45 mouse cellular contexts compared by ENCODE assay signal in genomic region chr1:182775576-182775975, GRCm38 (mm10). TPM values are rescaled to one million over a fixed set of nuclear protein-coding genes. Genes with fewer than 3 reads are reported as not detected.
"Had no signal": no experiment of that assay in that cellular context is flagged by ENCODE, and none has a peak within 500 bp of the region (broad histone marks: within the 10 kb centered on the region; RNA-seq: fewer than 3 reads in every experiment).

No protein-coding gene starts in this region.

- DNase-seq: left cerebral cortex, postnatal 4 days; liver; liver, embryonic 13.5 days; liver, postnatal 0 days; lung, adult 18-20 months; lung, adult 2 months; lung, embryonic 14.5 days; lung, postnatal 10 days; lung, postnatal 14 days; lung, postnatal 36 days; lung, postnatal 4 days; midbrain, embryonic 14.5 days had no signal

- H3K36me3 ChIP-seq: limb, embryonic 10.5 days; limb, embryonic 12.5 days; limb, embryonic 13.5 days; limb, embryonic 15.5 days; liver, embryonic 12.5 days; liver, embryonic 13.5 days; liver, embryonic 15.5 days; lung, embryonic 15.5 days; midbrain, embryonic 12.5 days; midbrain, embryonic 15.5 days; neural tube, embryonic 12.5 days had no signal

- ATAC-seq: liver, embryonic 12.5 days; liver, postnatal 0 days; lung, postnatal 0 days; midbrain, embryonic 13.5 days; midbrain, embryonic 15.5 days; midbrain, embryonic 16.5 days had no signal

- H3K9me3 ChIP-seq: limb, embryonic 10.5 days; limb, embryonic 12.5 days; limb, embryonic 13.5 days; limb, embryonic 15.5 days; liver, embryonic 12.5 days; liver, embryonic 13.5 days; liver, embryonic 15.5 days; lung, embryonic 15.5 days; midbrain, embryonic 10.5 days; midbrain, embryonic 12.5 days; midbrain, embryonic 13.5 days; midbrain, embryonic 15.5 days; neural tube, embryonic 12.5 days; neural tube, embryonic 13.5 days had no signal

- H3K9ac ChIP-seq: limb, embryonic 12.5 days; limb, embryonic 13.5 days; limb, embryonic 15.5 days; liver, embryonic 12.5 days; liver, embryonic 13.5 days; liver, embryonic 14.5 days; liver, embryonic 15.5 days; liver, postnatal 0 days; lung, embryonic 14.5 days; lung, embryonic 15.5 days; midbrain, embryonic 12.5 days; midbrain, embryonic 13.5 days; midbrain, embryonic 15.5 days; neural tube, embryonic 12.5 days; neural tube, embryonic 13.5 days had no signal

- H3K4me3 ChIP-seq: limb, embryonic 10.5 days; limb, embryonic 12.5 days; limb, embryonic 13.5 days; limb, embryonic 15.5 days; liver, embryonic 12.5 days; liver, embryonic 13.5 days; liver, embryonic 15.5 days; lung, embryonic 15.5 days; megakaryocyte, embryonic 14.5 days; midbrain, embryonic 10.5 days; midbrain, embryonic 12.5 days; midbrain, embryonic 13.5 days; midbrain, embryonic 15.5 days; myocyte; neural tube, embryonic 12.5 days; neural tube, embryonic 13.5 days had no signal

- H3K4me2 ChIP-seq: limb, embryonic 12.5 days; limb, embryonic 13.5 days; limb, embryonic 15.5 days; liver, embryonic 11.5 days; liver, embryonic 12.5 days; liver, embryonic 13.5 days; liver, embryonic 15.5 days; lung, embryonic 14.5 days; lung, embryonic 15.5 days; midbrain, embryonic 11.5 days; midbrain, embryonic 12.5 days; midbrain, embryonic 13.5 days; midbrain, embryonic 15.5 days; neural tube, embryonic 12.5 days; neural tube, embryonic 13.5 days had no signal

- H3K27ac ChIP-seq: limb, embryonic 10.5 days; limb, embryonic 12.5 days; limb, embryonic 13.5 days; limb, embryonic 15.5 days; liver, embryonic 12.5 days; liver, embryonic 13.5 days; liver, embryonic 14.5 days; liver, embryonic 15.5 days; lung, embryonic 15.5 days; macrophage; midbrain, embryonic 10.5 days; midbrain, embryonic 12.5 days; midbrain, embryonic 13.5 days; midbrain, embryonic 15.5 days; neural tube, embryonic 12.5 days; neural tube, embryonic 13.5 days had no signal

- H3K27me3 ChIP-seq: limb, embryonic 12.5 days; limb, embryonic 13.5 days; limb, embryonic 15.5 days; liver, embryonic 12.5 days; liver, embryonic 13.5 days; liver, embryonic 15.5 days; lung, embryonic 15.5 days; midbrain, embryonic 12.5 days; midbrain, embryonic 13.5 days; midbrain, embryonic 15.5 days; neural tube, embryonic 12.5 days; neural tube, embryonic 13.5 days had no signal

- H3K4me1 ChIP-seq: limb, embryonic 10.5 days; limb, embryonic 12.5 days; limb, embryonic 13.5 days; limb, embryonic 15.5 days; liver, embryonic 13.5 days; liver, embryonic 15.5 days had no signal

RNA-seq across cellular contexts. Expression of gene Susd4, which starts 11.9 kb away (rescaled TPM):
- total RNA-seq: megakaryocyte progenitor cell, adult 5-6 weeks; megakaryocyte, adult 5-6 weeks; monocyte, adult 5-6 weeks had no signal
- polyA plus RNA-seq: macrophage had no signal

RNA-seq across cellular contexts. Expression of gene Ccdc185, which starts 26.6 kb away (rescaled TPM):
- total RNA-seq: left cerebral cortex, postnatal 25 days; left cerebral cortex, postnatal 4 days; liver, adult 2 months; megakaryocyte progenitor cell, adult 5-6 weeks; megakaryocyte, adult 5-6 weeks; megakaryocyte-erythroid progenitor cell, adult 5-6 weeks; midbrain, postnatal 0 days had no signal
- polyA plus RNA-seq: limb, embryonic 10.5 days; limb, embryonic 11.5 days; limb, embryonic 12.5 days; limb, embryonic 13.5 days; limb, embryonic 14.5 days; limb, embryonic 15.5 days; liver, adult 2 months; liver, embryonic 11.5 days; liver, embryonic 12.5 days; liver, embryonic 13.5 days; liver, embryonic 14.5 days; liver, embryonic 15.5 days; liver, embryonic 16.5 days; liver, postnatal 0 days; lung, adult 2 months; lung, embryonic 14.5 days; lung, embryonic 15.5 days; lung, embryonic 16.5 days; lung, postnatal 0 days; macrophage; midbrain, embryonic 10.5 days; midbrain, embryonic 11.5 days; midbrain, embryonic 12.5 days; midbrain, embryonic 13.5 days; midbrain, embryonic 14.5 days; midbrain, embryonic 15.5 days; midbrain, embryonic 16.5 days; midbrain, postnatal 0 days; myocyte; neural tube, embryonic 11.5 days; neural tube, embryonic 12.5 days; neural tube, embryonic 13.5 days had no signal
